Mouse (Mus musculus): ENCODE data around the gene Plch1. TPM values are rescaled to one million over a fixed set of nuclear protein-coding genes. Genes with fewer than 3 reads are reported as not detected.

Plch1 gene
- polyA plus RNA-seq, 1 experiment, result not detected

GRCm38 (mm10) chr3:63805496-63805895 is 93.8 kb downstream of the Plch1 start:
- WGBS, result 46% methylated on average over 2 of the region's 2 CpGs
- TF ChIP-seq POLR2A (IDR thresholded peaks at IDR 0.05; ENCODE audit: insufficient read depth, low read depth, low read length), result no peak
- TF ChIP-seq CTCF (IDR thresholded peaks at IDR 0.05; ENCODE audit: insufficient read depth, low read depth, low read length), result no peak

DNA sequence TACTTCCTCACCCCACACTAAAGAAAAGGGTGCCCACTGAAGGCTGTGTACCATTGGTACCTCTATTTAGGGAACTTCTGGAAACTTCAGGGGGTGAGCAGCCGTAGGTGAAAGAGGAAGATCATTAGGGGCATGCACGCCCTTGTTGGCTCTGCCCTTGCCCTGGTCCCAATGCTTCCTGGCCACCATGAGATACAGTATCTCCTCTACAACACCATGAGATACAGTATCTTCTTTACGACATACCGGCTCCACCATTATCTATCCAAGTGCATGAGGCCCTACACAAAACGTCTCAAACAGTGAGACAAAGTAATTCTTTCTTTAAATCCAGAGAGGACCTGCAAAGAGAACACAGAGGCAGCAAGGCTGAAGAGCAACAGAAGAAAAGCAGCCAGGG is 98.6 kb downstream of the Plch1 start:
- 93% methylated on average over 5 of the region's 5 CpGs for WGBS
- TF ChIP-seq CTCF (IDR thresholded peaks at IDR 0.05; ENCODE audit: insufficient read depth, low read depth, low read length), result no peak
- Histone ChIP-seq H3K27ac (ENCODE audit: insufficient read depth, low read depth, low read length) (no peak overlapping the region), H3K4me1 (ENCODE audit: control insufficient read depth, insufficient read depth, low read length) (no peaks in the 10 kb centered on the region), H3K4me3 (ENCODE audit: insufficient read depth, low read depth, low read length) (no peak overlapping the region)

More at GRCm38 (mm10) chr3:63805496-63805895, 93.8 kb downstream of the Plch1 start:
- H3K4me3 ChIP-seq (ENCODE audit: insufficient read depth, low read depth, low read length), result no peak overlapping the region
- H3K4me1 ChIP-seq (ENCODE audit: control insufficient read depth, insufficient read depth, low read length), result no peaks in the 10 kb centered on the region
- H3K27ac ChIP-seq (ENCODE audit: insufficient read depth, low read depth, low read length), result no peak overlapping the region

GRCm38 (mm10) chr3:63786805-63787365 is 112.4 kb downstream of the Plch1 start:
- H3K4me1 ChIP-seq (ENCODE audit: control insufficient read depth, insufficient read depth, low read length), result 0 out of 2 replicates have a peak, but pooled peaks cover 2% of the 10 kb centered on the region
- 76% methylated on average over 5 of the region's 5 CpGs for WGBS
- H3K4me3 ChIP-seq (ENCODE audit: insufficient read depth, low read depth, low read length), result no peak overlapping the region
- TF ChIP-seq CTCF (IDR thresholded peaks at IDR 0.05; ENCODE audit: insufficient read depth, low read depth, low read length) (no peak), POLR2A (IDR thresholded peaks at IDR 0.05; ENCODE audit: insufficient read depth, low read depth, low read length) (no peak)
- H3K27ac ChIP-seq (ENCODE audit: insufficient read depth, low read depth, low read length), result no peak overlapping the region

DNA sequence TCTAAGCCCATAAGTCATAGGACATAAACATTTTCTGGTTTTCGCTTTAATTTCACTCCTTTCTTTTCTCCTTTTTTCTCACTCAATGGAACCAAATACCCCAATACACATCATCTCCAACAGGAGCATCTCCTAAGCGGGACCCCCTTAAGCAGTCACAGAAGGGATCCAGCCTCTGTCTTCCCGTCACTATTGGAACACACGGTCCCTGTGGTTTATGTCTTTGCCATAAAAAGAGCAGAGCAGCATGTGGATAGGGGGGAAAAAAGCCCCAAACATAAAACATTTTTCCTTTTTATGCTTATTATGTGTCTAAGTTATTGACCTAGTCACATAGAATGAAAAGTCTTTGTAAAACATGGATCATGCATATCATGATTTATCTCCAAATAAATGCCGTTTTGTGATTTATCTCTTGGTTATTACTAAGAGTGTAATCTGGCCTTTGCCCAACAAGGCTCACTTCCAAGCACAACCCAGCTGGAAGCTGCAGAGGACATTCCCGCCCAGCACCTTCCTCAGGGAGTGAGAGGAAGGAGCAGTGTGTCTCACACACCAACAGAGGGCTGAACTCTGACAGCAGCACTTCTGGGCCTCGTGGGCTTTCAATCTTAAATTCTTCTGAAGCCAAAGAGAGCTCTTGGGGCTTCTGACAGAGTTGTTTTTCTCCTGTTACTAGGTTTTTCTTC is 126.5 kb downstream of the Plch1 start:
- Histone ChIP-seq H3K4me1 (ENCODE audit: control insufficient read depth, insufficient read depth, low read length) (peaks cover 3% of the 10 kb centered on the region; the same call in 1 of the 2 replicates), H3K27ac (ENCODE audit: insufficient read depth, low read depth, low read length) (no peak overlapping the region), H3K4me3 (ENCODE audit: insufficient read depth, low read depth, low read length) (no peak overlapping the region)
- TF ChIP-seq POLR2A (IDR thresholded peaks at IDR 0.05; ENCODE audit: insufficient read depth, low read depth, low read length) (no peak), CTCF (IDR thresholded peaks at IDR 0.05; ENCODE audit: insufficient read depth, low read depth, low read length) (no peak)
- WGBS, result 63% methylated on average over 7 of the region's 7 CpGs

GRCm38 (mm10) chr3:63760821-63761220 is 138.5 kb downstream of the Plch1 start:
- Histone ChIP-seq H3K4me1 (ENCODE audit: control insufficient read depth, insufficient read depth, low read length) (no peaks in the 10 kb centered on the region), H3K27ac (ENCODE audit: insufficient read depth, low read depth, low read length) (no peak overlapping the region), H3K4me3 (ENCODE audit: insufficient read depth, low read depth, low read length) (no peak overlapping the region)
- 35% methylated on average over 1 of the region's 1 CpGs for WGBS
- no peak for TF ChIP-seq POLR2A (IDR thresholded peaks at IDR 0.05; ENCODE audit: insufficient read depth, low read depth, low read length)
- TF ChIP-seq CTCF (IDR thresholded peaks at IDR 0.05; ENCODE audit: insufficient read depth, low read depth, low read length), result no peak

GRCm38 (mm10) chr3:63740073-63740472 is 159.2 kb downstream of the Plch1 start:
- no peak overlapping the region for H3K4me3 ChIP-seq (ENCODE audit: insufficient read depth, low read depth, low read length)
- H3K4me1 ChIP-seq (ENCODE audit: control insufficient read depth, insufficient read depth, low read length), result no peaks in the 10 kb centered on the region
- TF ChIP-seq POLR2A (IDR thresholded peaks at IDR 0.05; ENCODE audit: insufficient read depth, low read depth, low read length) (no peak), CTCF (IDR thresholded peaks at IDR 0.05; ENCODE audit: insufficient read depth, low read depth, low read length) (no peak)
- 39% methylated on average over 2 of the region's 2 CpGs for WGBS
- no peak overlapping the region for H3K27ac ChIP-seq (ENCODE audit: insufficient read depth, low read depth, low read length)

DNA sequence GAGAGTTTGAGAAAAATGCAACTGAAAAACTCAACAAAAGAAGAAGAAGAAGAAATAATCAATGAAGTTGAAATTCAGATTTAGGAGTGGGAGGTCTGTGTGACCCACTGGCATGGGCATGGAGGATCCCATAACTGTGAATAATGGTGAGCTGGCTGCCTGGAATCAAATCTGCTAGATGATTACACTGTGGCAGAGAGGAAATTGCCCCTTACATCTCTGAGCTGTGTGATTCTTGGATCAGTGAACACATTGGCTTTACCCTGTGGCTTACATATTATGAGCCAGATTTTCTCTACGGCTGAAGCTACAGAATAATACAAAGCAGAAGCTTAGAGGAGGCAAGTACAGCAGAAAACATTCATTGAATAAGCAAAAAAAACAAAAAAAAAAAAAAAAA is 170.9 kb downstream of the Plch1 start:
- WGBS, result 37% methylated on average over 1 of the region's 1 CpGs
- no peak for TF ChIP-seq CTCF (IDR thresholded peaks at IDR 0.05; ENCODE audit: insufficient read depth, low read depth, low read length)
- TF ChIP-seq POLR2A (IDR thresholded peaks at IDR 0.05; ENCODE audit: insufficient read depth, low read depth, low read length), result no peak
- H3K27ac ChIP-seq (ENCODE audit: insufficient read depth, low read depth, low read length), result no peak overlapping the region
- no peak overlapping the region for H3K4me3 ChIP-seq (ENCODE audit: insufficient read depth, low read depth, low read length)
- H3K4me1 ChIP-seq (ENCODE audit: control insufficient read depth, insufficient read depth, low read length), result no peaks in the 10 kb centered on the region

GRCm38 (mm10) chr3:63726667-63727342 is 172.5 kb downstream of the Plch1 start:
- no peak overlapping the region for H3K4me3 ChIP-seq (ENCODE audit: insufficient read depth, low read depth, low read length)
- H3K4me1 ChIP-seq (ENCODE audit: control insufficient read depth, insufficient read depth, low read length), result no peaks in the 10 kb centered on the region
- no peak overlapping the region for H3K27ac ChIP-seq (ENCODE audit: insufficient read depth, low read depth, low read length)
- no peak for TF ChIP-seq CTCF (IDR thresholded peaks at IDR 0.05; ENCODE audit: insufficient read depth, low read depth, low read length)
- no peak for TF ChIP-seq POLR2A (IDR thresholded peaks at IDR 0.05; ENCODE audit: insufficient read depth, low read depth, low read length)
- 69% methylated on average over 4 of the region's 4 CpGs for WGBS

GRCm38 (mm10) chr3:63693694-63694093 is 205.6 kb downstream of the Plch1 start:
- TF ChIP-seq CTCF (IDR thresholded peaks at IDR 0.05; ENCODE audit: insufficient read depth, low read depth, low read length) (no peak), POLR2A (IDR thresholded peaks at IDR 0.05; ENCODE audit: insufficient read depth, low read depth, low read length) (no peak)
- H3K4me1 ChIP-seq (ENCODE audit: control insufficient read depth, insufficient read depth, low read length), result no peaks in the 10 kb centered on the region
- WGBS, result 88% methylated on average over 2 of the region's 2 CpGs
- no peak overlapping the region for H3K4me3 ChIP-seq (ENCODE audit: insufficient read depth, low read depth, low read length)
- H3K27ac ChIP-seq (ENCODE audit: insufficient read depth, low read depth, low read length), result no peak overlapping the region

All from olfactory bulb, adult 2 months (tissue).